Mouse (Mus musculus) kidney, adult 2 months (tissue): ENCODE measurements around the gene Akap3. TPM values are rescaled to one million over a fixed set of nuclear protein-coding genes. Genes with fewer than 3 reads are reported as not detected.

Source experiments
- DNase-seq: peaks from one replicate; pipeline ENCODE4 v3.0.0; 2021
- H3K27ac ChIP-seq: fragments of 200-500 bp; 2 replicates; pipeline ENCODE4 v1.5.1; 2012; ENCODE audit warnings: low read depth, low read length, control low read depth, inconsistent platforms; ENCODE audit not compliant: insufficient read depth
- H3K27me3 ChIP-seq: fragments of 200-500 bp; replicated peaks from 2 replicates; pipeline ENCODE4 v1.6.1; 2012; ENCODE audit warnings: mild to moderate bottlenecking, moderate library complexity, low read length, inconsistent platforms; ENCODE audit not compliant: control insufficient read depth, insufficient read depth
- H3K36me3 ChIP-seq: fragments of 200-500 bp; 2 replicates; pipeline ENCODE4 v1.6.1; 2012; ENCODE audit warnings: mild to moderate bottlenecking, moderate library complexity, low read length, inconsistent platforms; ENCODE audit not compliant: control insufficient read depth, insufficient read depth
- H3K4me1 ChIP-seq: fragments of 200-500 bp; 2 replicates; pipeline ENCODE4 v1.6.1; 2011; ENCODE audit warnings: low read length; ENCODE audit not compliant: control insufficient read depth, insufficient read depth
- H3K4me3 ChIP-seq: fragments of 200-500 bp; 2 replicates; pipeline ENCODE4 v1.5.1; 2011; ENCODE audit warnings: mild to moderate bottlenecking, low read depth, low read length, control low read depth; ENCODE audit not compliant: insufficient read depth
- CTCF ChIP-seq: fragments of 200-500 bp; conservative IDR thresholded peaks from 2 replicates; pipeline ENCODE4 v1.5.1; 2011; ENCODE audit warnings: low read depth, mild to moderate bottlenecking, control low read depth, low read length, moderate library complexity, mixed read lengths; ENCODE audit not compliant: insufficient read depth, insufficient read length
- POLR2A ChIP-seq: fragments of 200-500 bp; IDR thresholded peaks from one replicate; pipeline ENCODE4 v1.6.1; 2011; ENCODE audit warnings: low read depth, low read length, control low read depth
- WGBS: fragments of 180-500 bp; shearing (Covaris S2); methylation state at CpG from one replicate; pipeline ENCODE4 v1.1.7; 2018; 5-methylcytosine and 5-hydroxymethylcytosine counted together
- polyA plus RNA-seq: library from polyadenylated mRNA; depleted of rRNA; stranded (reverse); fragments of >200 nt; gene quantifications from 2 replicates; pipeline ENCODE4 v1.2.3, GENCODE M21; 2012

The Akap3 gene
- polyA plus RNA-seq, 1 experiment: 0.11 TPM

DNA sequence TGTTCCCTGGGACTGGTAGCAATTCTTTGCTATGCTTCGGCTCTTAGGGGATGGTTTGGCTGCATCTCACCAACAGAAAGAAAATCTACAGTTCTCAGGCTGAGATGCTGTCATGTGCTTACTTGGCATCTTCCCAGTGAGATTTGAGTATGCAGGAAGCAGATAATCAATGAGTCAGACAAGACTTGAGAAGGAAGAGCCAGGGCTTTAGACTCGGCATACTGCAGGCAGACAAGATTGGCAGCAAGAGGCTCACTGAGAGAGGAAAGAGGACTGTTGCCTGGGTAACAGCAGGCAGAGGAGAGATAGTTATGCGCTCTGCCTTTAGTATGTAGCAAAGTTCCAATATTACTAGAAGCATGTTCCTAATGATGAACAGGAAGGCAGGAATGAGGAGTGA is 29.8 kb upstream of the Akap3 start:
- peaks cover 9% of the 10 kb centered on the region for H3K36me3 ChIP-seq
- no peaks in the 10 kb centered on the region for H3K4me1 ChIP-seq
- no peaks in the 10 kb centered on the region for H3K27me3 ChIP-seq
- TF ChIP-seq CTCF: no peak
- no peak for TF ChIP-seq POLR2A
- DNase-seq: no peak
- no peak overlapping the region for H3K27ac ChIP-seq
- WGBS: 85% methylated on average over 3 of the region's 3 CpGs
- H3K4me3 ChIP-seq: no peak overlapping the region

- no peak for DNase-seq
- Histone ChIP-seq H3K36me3 (peaks cover 8% of the 10 kb centered on the region), H3K27ac (no peak overlapping the region), H3K27me3 (no peaks in the 10 kb centered on the region), H3K4me3 (no peak overlapping the region), H3K4me1 (no peaks in the 10 kb centered on the region)
- TF ChIP-seq CTCF (no peak), POLR2A (no peak)
- 83% methylated on average over 8 of the region's 8 CpGs for WGBS
Observed at GRCm38 (mm10) chr6:126836628-126837027, 16.3 kb upstream of the Akap3 start.

DNA sequence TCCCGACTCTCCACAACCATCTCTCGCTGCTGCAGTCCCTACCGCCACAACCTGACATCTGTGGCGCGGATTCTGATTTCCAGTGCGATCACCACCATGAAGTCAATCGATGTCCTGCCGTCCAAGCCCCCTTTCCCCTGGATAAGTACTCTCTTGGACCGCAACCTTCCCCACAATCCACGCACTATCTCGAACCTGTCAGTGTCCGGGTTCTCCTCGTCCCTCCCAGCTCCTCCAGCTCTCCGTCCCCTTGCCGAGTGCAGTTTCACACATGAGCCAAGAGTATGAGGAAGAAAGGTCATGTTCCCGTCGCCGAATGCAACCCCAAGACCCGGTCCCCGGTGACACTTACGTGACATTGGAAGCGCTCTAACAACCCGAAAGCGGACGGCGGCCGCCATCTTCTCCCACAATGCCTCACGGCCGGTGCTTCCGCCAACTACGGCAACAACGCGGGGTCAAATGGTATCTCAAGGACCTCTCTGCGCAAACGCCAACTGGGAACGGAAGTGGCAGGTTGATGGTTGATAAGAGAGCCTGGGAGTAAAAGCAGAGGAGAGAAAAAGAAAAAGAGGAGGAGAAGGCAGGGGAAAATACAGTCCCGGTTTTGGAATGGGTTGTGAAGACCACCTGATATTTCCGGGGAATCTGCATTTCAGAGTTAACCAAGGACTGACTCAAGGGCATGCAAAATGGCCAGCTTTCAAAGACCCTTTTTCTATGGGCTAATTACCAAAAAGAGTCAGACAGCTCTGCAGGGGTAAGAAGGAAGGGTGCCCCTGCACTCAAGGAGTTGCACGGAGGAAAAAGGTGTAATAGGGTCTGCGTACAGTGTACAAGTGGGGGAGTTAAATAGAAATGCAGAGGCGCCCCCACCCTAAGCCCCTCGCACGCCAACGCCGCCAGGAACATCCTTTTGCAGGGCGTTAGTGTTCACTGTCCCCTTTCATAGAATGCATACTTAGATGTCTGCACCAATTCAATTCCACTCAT is 3.9 kb upstream of the Akap3 start, which contains the start of gene Ndufa9:
Gene Ndufa9 (minus strand): TSS at position 425 of the 993 bp plus-strand sequence.
- H3K4me1 ChIP-seq: no peaks in the 10 kb centered on the region; the same call in 1 of the 2 replicates
- no peaks in the 10 kb centered on the region for H3K27me3 ChIP-seq
- H3K4me3 ChIP-seq: peak within 1 kb of the TSS; percentile 76
- H3K36me3 ChIP-seq: peaks cover 3% of the 10 kb centered on the region; the same call in 1 of the 2 replicates
- DNase-seq: peak; percentile 97
- H3K27ac ChIP-seq: peak within 1 kb of the TSS; percentile 55
- 6% methylated on average over 46 of the region's 46 CpGs for WGBS
- no peak for TF ChIP-seq CTCF
- peak; percentile 49 for TF ChIP-seq POLR2A

- no peak overlapping the region for H3K4me3 ChIP-seq
- no peaks in the 10 kb centered on the region for H3K27me3 ChIP-seq
- no peak overlapping the region for H3K27ac ChIP-seq
- no peaks in the 10 kb centered on the region for H3K36me3 ChIP-seq
- WGBS: 68% methylated on average over 8 of the region's 8 CpGs
- no peaks in the 10 kb centered on the region for H3K4me1 ChIP-seq
- TF ChIP-seq POLR2A (no peak), CTCF (no peak)
- no peak for DNase-seq
Observed at GRCm38 (mm10) chr6:126877118-126877517, 24.2 kb downstream of the Akap3 start.

DNA sequence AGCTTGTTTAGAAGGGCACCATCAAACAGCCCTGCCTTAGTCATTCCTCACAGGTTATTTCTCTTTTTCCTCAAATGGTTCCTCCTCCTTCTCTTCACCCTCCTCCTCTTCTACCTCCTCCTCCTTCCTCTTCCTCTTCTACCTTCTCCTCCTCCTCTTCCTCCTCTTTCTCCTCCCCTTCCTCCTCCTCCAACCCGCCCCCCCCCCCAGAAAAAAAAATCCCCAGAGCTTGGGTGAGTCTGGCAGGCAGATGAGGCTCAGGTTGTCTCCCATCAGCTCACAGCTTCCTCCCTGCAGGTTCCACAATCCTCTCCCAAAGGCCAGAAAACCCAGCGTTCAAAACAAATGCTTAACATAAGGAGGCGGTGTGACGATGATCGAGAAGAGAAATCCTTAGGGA is 54.5 kb downstream of the Akap3 start:
- no peak overlapping the region for H3K27ac ChIP-seq
- no peak for TF ChIP-seq CTCF
- TF ChIP-seq POLR2A: no peak
- H3K4me3 ChIP-seq: no peak overlapping the region
- H3K36me3 ChIP-seq: no peaks in the 10 kb centered on the region
- no peaks in the 10 kb centered on the region for H3K27me3 ChIP-seq
- H3K4me1 ChIP-seq: no peaks in the 10 kb centered on the region
- 80% methylated on average over 4 of the region's 5 CpGs for WGBS
- DNase-seq: no peak

- 59% methylated on average over 3 of the region's 3 CpGs for WGBS
- Histone ChIP-seq H3K4me3 (no peak overlapping the region), H3K4me1 (no peaks in the 10 kb centered on the region), H3K27me3 (no peaks in the 10 kb centered on the region), H3K36me3 (no peaks in the 10 kb centered on the region), H3K27ac (no peak overlapping the region)
- no peak for DNase-seq
- TF ChIP-seq CTCF (no peak), POLR2A (no peak)
Observed at GRCm38 (mm10) chr6:126907876-126908275, 55.0 kb downstream of the Akap3 start.

DNA sequence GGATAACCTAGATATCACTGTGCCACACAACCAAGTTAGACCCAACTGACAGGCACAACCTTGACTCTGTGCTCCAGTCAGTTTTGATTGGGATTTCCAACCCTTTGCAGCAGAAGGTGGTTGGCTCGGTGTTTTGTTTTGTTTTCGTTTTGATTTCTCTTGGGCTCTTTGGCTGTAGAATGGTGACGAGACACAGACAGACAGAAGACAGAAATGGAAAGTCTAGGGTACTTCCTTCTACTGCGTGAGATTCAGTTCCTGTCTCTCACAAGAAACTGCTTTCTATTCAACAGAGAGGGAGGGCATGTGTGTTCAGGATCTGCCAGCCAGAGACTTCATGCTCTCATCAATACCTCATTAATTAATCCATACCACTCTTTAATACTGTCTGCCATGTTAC is 57.8 kb downstream of the Akap3 start:
- no peak for DNase-seq
- H3K27ac ChIP-seq: no peak overlapping the region
- 70% methylated on average over 4 of the region's 4 CpGs for WGBS
- TF ChIP-seq CTCF (no peak), POLR2A (no peak)
- no peaks in the 10 kb centered on the region for H3K4me1 ChIP-seq
- no peaks in the 10 kb centered on the region for H3K27me3 ChIP-seq
- H3K36me3 ChIP-seq: no peaks in the 10 kb centered on the region
- H3K4me3 ChIP-seq: no peak overlapping the region
